Mouse (Mus musculus) stomach, postnatal 0 days (tissue): ENCODE results near the gene Pdzrn4.

Experiments
- CTCF ChIP-seq: IDR thresholded peaks from 2 replicates; pipeline ENCODE4 v1.5.1; 2016; ENCODE audit warnings: antibody characterized with exemption, low read depth, mild to moderate bottlenecking, moderate library complexity
- EP300 ChIP-seq: optimal IDR thresholded peaks from 2 replicates; pipeline ENCODE3; 2016; ENCODE audit warnings: antibody characterized with exemption

GRCm38 (mm10) chr15:92622323-92622722 lies 225.6 kb downstream of the Pdzrn4 start:
- TF ChIP-seq CTCF (no peak), EP300 (no peak)
